Mouse (Mus musculus) testis, postnatal 10 days (tissue): ENCODE results near the gene Fam222a.

Experiments used
- DNase-seq: peaks from one replicate; pipeline ENCODE4 v3.0.0; 2021; ENCODE audit warnings: low spot score

Fam222a gene

DNA sequence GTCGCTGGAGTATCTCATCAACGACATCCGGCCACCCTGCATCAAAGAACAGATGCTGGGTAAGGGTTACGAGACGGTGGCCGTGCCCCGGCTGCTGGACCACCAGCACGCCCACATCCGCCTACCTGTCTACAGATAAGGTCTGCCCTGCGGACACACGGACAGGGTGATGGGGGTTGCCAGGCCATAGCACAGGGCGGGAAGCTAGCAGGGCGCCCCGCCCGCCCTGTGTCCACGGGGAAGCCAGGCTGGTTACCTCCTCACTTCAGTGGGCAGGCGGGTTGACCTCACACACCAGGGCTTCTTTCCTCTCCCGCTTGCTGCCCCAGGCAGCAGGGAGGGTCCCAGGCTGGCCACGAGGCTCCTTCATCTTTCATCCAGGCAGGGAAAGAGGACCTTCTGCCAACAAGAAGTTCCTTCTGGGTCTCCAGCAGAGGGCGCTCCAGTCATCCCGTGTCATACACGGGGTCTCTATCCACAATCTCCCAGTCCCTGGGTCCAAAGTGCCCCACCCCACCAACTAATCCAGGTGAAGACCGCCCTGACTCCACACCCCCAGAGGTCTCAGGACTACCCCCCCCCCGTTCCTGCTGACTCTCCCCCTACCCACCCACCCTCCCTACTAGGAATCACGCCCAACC is 44.3 kb downstream of the Fam222a start:
- peak; percentile 72 for DNase-seq

DNA sequence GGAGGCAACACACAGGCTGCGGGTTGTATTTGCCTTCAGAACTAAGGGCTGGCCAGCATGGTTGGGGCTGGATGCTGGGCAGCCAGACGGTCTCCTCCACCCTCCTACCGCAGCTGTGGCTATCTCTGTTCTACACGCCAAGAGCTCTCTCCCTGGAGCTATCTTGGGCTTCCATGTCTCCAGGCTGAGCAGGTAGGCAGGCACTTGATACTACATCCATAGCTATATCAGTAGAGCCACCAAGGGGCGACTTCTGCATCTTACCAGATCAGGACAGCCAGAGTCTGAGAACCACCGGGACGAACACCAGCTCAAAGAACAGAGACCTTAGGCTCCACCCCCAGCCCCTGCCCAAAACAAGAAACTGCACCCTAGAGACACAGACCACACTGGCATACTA is 47.0 kb downstream of the Fam222a start:
- DNase-seq = no peak

DNA sequence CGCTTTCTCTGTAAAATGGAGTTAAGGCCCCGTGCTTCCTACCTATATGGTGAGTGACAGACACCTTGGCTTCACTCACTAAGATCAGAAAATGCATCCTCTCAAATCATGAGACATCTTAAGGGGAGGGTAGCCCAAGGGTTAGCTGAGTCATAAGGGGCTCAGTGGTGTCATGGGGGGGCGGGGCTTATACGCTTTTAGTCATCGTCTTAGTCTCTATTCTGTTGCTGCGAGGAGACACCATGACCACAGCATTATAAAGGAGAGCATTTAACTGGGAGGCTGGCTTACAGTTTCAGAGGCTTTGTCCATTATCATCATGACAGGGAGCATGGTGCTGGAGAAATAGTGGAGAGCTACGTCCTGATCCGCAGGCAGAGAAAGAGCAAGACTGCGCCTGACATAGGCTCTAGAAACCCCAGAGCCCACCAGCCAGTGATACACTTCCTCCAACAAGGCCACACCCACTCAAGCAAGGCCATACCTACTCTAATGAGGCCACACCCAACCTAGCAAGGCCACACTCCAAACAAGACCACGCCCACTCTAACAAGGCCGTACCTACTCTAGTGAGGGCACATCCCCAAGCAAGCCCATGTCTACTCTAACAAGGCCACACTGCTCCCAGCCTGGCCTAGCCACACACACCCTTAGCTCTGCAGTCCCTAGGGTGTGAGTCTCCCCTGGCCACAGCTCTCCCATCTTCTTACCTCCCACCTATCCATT is 48.7 kb downstream of the Fam222a start:
- DNase-seq = no peak

DNA sequence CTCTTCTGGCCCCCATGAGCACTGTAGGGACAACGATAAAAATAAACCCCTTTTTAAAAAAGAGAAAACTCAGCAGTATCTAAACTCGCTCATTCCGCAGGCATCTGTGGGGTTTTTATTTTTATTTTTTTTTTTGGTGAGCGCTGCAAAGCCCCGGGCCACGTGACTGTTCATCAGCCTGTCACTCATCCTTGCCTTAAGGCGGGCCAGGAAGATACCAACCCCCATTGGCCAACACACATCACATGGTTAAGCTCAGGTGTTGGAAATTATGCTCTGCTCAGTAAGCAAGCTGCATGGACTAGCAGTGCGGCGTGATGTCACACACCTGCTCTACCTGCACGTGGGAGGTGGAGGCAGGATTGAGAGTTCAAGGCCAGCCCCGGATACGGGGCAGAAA is 50.0 kb downstream of the Fam222a start:
- DNase-seq = no peak

DNA sequence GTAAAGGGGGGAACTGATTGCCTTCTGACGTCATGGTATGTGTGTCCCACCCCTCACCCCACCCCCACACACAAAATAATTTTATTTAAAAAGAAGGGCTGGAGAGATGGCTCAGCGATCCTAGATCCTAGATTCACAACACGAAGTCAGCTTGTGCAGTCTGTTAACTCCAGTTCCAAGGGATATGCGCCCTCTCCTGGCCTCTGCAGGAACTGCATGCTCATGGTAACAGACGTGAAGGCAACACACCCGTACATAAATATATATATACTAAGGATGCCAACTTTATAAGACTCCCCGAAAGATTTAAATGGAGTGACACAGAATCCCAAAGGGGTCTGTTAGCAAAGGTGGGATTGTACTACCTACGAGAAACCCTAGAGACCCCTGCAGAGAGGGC is 51.0 kb downstream of the Fam222a start:
- DNase-seq = peak; percentile 93

DNA sequence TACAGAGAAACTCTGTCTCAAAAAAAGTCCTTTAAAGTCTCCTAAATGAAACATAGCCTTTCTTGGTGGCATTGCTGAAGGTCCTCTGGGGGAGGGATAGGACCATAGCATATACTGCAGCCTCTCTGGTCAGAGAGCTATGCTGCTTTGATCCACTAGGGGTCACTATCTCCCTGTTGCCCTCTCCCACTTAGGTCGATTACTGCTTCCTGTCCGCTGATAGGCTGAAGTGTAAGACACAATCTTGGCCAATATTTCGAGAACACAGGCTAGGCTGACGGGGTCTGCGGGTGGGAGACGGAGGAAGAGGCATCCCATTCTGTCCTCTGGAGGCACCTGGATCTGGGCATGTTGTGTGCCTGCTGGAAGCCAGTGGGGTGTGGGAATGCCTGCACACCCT is 52.5 kb downstream of the Fam222a start:
- DNase-seq = no peak

DNA sequence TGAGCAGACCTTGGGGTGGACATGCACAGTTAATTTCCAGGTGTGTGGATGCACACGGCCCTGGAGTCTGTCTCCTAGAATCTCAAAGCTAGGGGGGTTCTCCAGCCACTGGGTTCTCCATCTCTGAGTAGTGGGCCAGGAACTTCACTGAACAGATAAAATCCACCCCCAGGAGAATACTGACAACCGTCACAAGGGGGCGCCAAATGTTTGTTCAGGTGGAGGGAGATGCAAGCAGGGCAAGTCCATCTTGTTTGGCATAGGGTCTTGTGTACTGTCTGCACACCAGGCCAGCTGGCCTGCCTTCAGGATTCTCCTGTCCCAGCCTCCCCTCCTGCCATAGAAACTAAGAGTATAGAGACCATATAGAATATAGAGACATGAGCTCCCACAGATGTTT is 57.8 kb downstream of the Fam222a start:
- DNase-seq = peak; percentile 86

DNA sequence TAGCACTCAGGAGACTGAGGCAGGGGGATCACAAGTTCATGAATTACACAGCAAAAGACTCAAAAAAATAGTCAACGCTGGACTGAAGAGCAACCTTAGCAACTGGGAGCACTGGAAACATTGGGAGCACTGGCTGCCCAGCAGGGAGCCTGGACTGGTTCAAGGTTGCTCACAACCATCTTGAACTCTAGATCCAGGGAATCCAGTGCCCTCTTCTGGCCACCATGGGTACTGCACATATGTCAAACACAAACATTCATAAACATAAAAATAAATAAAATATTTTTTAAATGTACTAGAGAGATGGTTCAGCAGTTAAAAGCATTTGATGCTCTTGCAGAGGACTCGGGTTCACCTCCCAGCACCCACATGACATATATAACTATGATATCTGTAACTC is 63.5 kb downstream of the Fam222a start:
- DNase-seq = no peak

DNA sequence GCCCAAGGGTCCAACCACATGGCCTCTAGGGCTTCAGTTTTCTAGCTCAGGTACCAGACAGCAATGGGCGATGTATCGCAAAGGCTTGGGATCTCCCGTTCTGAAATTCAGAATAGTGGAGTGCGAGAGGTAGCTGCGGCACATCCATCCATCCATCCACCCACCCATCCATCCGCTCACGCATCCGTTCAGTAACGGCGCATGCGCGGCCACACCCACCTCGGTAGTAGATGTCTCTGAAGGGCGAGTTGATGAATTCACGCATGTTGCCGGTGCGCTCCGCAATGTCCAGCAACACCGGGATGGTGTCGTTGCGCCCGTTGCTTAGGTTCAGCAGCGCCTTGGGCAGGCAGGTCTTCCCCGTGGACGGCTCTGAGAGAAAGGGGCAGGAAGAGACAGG is 68.3 kb downstream of the Fam222a start:
- no peak for DNase-seq

DNA sequence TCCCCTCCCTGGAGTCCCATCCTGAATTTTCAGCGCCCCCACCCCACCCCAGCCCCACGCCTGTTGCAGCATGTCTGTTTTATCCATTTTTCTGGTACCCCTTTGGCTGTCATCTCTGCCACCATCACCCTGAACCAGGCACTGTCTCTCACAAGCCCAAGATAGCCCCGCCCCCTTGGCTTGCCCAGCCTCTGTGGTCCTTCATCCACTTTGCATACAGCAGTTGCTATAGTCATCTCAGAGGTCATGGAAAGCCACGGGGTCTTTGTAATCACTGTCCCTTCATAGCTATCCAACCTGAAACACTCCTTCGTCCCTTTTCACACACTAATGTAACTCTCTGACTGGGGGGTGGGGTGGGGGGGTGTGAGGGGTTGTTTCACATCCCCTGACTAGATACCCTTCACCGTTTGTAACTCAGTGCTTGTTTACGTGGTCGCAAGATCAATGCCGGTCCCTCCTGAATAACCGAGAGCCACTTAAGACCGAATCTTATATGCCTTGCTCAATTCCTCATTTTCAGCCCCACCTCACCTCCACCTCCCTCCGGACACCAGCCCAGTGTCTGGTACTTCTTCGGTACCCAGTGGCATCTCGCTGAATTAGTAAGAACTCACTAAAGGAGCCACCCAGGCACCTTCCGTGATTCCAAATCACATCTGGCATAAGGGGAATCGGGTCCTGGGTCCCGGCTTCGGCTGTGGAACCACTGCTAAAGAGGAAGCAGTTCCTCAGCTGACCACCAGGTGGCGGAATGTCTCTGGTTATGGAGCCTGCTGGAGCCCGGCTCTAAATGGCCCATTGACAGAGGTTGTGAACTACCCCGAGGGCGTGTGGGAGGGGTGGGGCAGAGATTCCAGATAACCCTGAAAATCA is 71.2 kb downstream of the Fam222a start:
- DNase-seq = peak; percentile 94

DNA sequence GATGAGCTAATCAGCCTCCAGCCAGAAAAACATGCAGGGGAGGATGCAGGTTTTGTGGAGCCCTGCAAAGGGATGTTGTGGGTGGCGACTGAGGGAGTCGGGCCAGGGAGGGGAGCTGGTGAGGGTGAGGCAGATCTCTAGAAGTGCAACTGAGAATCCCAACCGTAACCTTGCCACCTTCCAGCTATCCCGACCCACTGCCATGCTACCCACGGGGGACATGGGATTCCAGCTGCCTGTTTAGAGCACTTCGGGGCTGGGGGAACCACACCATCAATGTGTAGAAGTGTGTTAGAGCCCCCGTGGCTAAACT is 71.8 kb downstream of the Fam222a start:
- DNase-seq = no peak

DNA sequence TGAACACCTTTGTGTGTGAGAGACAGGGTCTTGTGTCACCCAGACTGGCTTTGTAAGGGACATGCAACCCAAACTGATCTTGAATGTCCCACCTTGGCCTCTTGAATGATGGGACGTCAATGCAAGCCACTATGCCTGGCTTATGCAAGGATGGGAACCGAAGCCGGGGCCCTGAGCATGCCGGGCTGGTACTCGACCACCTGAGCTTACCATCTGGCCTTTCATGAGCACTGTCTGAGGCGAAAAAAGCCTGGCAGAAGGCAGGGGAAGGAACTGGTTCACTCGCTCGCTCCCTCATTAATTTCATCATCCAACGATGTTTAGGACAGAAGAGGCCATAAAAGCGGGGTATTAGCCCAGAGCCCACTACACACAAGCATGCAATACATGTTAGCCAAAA is 73.0 kb downstream of the Fam222a start:
- no peak for DNase-seq

DNA sequence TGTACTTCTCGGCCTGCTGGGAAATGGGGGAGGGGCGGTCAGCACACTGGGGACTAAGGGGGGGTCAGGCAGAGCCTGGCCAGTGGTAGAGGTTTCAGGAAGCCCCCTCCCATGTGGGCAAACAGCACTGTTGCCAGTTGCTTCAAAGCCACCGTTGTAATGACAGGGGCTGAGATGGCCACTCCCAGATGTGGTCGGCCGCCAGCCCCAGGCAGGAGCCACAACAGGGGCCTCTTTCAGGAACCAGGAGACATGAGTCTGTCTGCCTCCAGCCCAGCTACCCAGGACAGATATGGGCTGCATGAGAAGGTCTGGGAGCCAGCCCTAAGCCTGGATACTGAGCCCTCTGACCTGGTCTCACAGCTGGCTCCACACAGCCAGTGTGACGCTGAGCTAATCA is 77.1 kb downstream of the Fam222a start:
- no peak for DNase-seq

DNA sequence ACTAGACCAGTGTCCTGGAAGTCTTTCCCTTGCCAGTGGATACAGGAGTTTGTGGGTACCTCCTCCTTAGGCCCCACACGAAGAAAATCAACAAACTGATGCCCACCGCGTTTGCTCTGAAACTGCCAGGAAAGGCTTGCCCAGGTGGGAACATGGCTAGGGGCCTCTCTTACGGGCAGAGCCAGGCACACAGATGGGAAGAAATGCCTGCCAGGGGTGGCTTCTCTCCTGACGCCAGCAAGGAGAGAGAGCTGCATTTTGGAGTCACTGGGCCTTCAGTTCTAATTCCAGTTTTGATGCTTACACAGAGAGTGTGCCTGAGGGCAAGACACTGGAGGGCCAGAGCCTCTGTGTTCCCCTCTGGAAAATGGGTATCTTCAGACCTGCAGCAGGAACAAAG is 78.1 kb downstream of the Fam222a start:
- no peak for DNase-seq

DNA sequence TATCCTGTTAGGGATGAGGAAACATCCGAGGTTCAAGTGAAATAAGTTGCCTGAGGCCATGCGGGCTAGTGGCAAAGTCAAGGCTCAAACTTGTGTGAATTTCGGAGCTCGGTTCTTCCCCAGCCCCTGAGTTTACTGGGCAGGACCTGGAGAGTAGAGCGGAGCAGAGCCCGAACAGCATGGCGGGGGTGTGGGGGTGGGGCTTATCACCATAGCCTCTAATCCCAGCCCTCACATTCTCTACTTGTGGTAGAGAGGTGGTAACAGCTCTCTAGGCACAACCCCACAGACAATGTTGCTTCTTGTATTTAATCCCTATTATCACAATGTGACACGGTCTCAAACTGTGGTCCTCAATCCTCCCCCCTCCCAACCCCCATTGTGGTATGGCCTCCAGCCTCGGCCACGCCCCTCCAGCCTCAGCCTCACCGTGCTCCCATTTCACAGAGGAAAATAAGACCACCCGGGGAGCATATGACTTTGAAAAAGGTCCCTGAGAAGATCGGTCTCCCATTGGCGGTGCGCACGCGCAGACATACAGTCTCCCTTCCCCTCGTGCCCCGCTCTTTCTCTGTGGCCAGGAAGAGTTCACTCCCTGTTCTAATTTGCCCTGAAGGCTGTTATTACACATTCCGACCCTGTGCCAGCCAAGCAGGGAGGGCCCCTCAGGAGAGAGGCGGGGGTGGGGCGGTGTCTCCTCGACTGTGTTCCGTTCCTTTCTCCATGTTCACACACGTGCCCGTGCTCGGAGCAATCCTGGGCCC is 79.6 kb downstream of the Fam222a start:
- DNase-seq = peak; percentile 68

DNA sequence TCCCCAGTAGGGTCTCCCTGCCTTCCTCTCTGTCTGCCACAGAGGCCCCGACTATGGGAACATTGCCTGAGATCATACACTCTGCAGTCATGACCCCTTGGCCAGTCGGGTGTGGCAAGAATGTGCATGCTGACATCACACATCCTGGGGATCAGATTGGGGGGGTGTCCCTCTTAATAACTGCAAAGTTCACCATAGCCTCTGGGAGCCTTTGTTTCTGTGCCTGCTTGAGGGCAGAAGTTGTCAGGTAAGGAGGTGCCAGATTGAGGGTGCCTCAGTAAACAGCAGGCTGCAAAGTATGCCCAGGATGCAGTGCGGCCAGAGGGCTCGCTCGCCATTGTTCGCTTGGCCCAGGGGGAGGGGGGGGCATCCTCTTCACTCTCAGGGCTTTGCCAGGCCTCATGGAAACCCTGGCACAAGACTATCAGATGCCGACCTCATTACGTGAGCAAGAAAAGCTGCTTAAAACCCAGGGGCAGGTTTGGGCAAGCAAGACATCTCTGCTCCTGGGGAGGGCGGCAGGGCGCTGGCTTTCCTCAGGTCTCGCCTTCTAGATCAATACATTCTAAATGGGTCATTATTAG is 81.0 kb downstream of the Fam222a start:
- DNase-seq = no peak

DNA sequence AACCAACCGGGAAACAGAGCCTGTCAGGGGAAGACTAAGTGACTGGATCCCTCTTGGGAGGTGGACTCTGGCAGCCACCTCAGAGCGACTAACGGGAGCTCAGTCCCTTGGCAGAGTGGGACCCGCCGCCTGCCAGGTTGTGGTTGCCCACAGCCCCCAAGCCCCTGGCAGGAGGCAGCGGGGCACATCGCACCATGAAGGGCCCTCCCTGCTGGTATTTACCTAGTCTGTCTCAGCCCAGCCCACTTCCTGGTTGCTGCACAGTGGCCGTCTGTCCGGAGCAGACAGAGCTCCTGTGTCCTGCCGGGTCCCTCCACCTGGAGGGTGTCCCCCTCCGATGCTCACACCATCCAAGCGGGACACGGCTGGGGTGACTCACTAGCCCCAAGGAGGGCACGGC is 83.2 kb downstream of the Fam222a start:
- no peak for DNase-seq

DNA sequence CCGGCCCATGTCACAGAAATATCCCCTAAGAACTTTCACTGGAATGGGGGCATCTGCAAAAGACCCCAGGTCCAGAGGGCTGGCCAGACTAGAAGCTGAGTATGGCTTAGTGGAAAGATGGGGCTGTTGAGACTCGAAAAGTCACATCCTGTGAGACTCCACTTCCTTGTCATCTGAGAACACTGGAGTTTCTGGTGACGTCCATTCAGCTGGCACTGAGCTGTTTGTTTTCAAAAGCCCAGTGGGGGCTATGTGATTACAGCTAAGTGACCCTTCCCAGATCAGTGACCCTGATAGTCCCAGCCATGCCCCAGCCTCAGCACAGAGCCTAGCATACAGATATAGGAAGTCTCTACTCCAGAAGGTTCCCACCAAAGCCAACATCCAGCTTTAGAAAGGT is 83.6 kb downstream of the Fam222a start:
- no peak for DNase-seq

DNA sequence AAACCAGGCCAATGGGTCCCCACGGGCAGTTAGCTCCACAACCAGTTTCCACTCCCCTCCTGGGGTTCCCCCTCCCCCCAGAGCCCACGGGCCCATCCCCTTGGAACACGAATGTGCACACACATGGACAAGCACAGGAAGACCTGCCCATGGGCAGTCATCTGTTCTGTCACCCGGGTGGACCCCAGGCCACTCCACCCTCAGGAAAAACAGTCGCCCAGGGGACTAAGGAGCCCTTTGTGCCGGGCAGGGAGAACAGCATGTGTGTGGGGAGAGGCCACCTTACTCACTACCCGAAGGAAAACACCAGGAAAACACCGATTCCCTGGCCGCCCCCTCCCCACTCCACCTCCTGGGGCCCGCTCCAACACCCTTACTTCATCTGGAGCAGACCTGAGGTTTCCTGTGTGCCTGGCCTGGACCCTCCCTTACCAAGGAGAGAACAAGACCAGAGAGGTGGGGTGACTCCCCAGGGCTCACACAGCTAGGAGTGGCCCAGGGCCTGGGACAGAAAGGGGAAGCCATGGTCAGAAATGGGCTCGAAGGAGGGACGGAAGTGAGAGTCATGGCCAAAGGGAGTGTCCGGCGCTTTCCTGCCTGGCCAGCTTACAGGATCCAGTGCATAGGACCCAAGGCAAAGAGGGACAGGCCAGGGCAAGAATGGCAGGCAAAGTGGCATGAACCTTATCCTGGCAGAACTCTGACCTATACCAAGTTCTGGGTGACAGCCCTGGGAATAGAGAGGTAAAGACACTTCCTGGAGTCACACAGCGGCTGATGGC is 86.0 kb downstream of the Fam222a start:
- DNase-seq = no peak

DNA sequence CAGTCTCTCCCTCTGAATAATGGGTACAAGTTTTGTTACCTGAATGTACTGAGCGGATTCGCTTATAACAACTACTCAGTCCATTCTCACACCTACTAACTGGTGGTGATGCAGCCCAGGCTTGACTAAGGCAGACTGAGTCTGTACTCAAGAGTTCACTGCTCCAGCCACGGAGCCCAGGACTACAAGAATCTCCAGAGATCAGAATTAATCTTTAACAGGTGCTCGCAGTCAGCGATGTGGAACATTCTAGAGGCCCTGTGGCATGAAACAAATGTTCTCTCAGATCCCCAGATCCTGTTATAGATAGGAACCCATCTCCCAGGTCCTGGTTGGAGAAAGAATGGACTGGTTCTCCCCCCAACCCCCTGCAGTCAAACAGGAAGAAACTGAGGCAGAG is 87.9 kb downstream of the Fam222a start:
- no peak for DNase-seq

DNA sequence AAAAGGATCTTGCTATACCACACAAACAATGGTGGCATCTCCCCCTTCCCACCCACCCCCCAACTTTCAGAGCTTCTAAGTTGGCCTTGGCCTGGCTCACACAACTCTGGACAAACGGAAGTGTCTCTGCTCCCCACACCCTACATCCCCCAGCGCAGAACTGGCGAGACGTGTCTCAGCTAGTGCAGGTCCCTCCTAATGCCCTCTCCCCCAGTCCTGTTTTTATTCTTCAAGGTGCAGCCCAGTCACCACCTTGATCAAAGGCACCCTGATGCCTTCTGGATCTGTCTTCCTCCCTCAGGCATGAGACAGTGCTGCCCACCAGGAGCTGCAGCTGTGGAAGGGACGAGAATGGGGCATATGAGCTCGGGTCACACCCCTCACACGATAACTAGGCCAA is 88.5 kb downstream of the Fam222a start:
- no peak for DNase-seq
